Mouse (Mus musculus): ENCODE measurements around the gene Rftn1.

- no peak for TF ChIP-seq POLR2A (IDR thresholded peaks at IDR 0.05; ENCODE audit: low read depth, low read length)
- TF ChIP-seq CTCF (conservative IDR thresholded peaks at IDR 0.05; ENCODE audit: insufficient read depth, insufficient read length, low read depth, low read length), result no peak
These were observed 7.2 kb downstream of the Rftn1 start for GRCm38 (mm10) chr17:50183300-50183699.
